Mouse (Mus musculus) thymus, postnatal 14 days (tissue): Measurements from ENCODE around the gene Hipk3.

Experiments used
- DNase-seq: peaks from one replicate; pipeline ENCODE4 v3.0.0; 2021

The Hipk3 gene

GRCm38 (mm10) chr2:104470536-104470935, 23.7 kb downstream of the Hipk3 start:
- no peak for DNase-seq

- DNase-seq, result no peak
These were observed 25.8 kb downstream of the Hipk3 start for GRCm38 (mm10) chr2:104468419-104468818.

GRCm38 (mm10) chr2:104466908-104467616, 27.2 kb downstream of the Hipk3 start:
- no peak for DNase-seq

GRCm38 (mm10) chr2:104465639-104466430, 28.4 kb downstream of the Hipk3 start:
- no peak for DNase-seq

- no peak for DNase-seq
These were observed 34.2 kb downstream of the Hipk3 start for GRCm38 (mm10) chr2:104460021-104460420.

- peak; percentile 34 for DNase-seq
These were observed 35.5 kb downstream of the Hipk3 start for GRCm38 (mm10) chr2:104458569-104459332.

GRCm38 (mm10) chr2:104457106-104457505, 37.1 kb downstream of the Hipk3 start:
- DNase-seq, result no peak

- DNase-seq, result no peak
These were observed 43.6 kb downstream of the Hipk3 start for GRCm38 (mm10) chr2:104450685-104451084.

- no peak for DNase-seq
These were observed 45.1 kb downstream of the Hipk3 start for GRCm38 (mm10) chr2:104449191-104449590.

- DNase-seq, result no peak
These were observed 46.0 kb downstream of the Hipk3 start for GRCm38 (mm10) chr2:104448201-104448600.

- DNase-seq, result peak; percentile 60
These were observed 48.2 kb downstream of the Hipk3 start for GRCm38 (mm10) chr2:104446016-104446415.

GRCm38 (mm10) chr2:104444776-104445175, 49.5 kb downstream of the Hipk3 start:
- DNase-seq, result peak; percentile 73

GRCm38 (mm10) chr2:104442341-104442740, 51.9 kb downstream of the Hipk3 start:
- no peak for DNase-seq

- no peak for DNase-seq
These were observed 58.0 kb downstream of the Hipk3 start for GRCm38 (mm10) chr2:104436226-104436625.

- DNase-seq, result no peak
These were observed 63.2 kb downstream of the Hipk3 start for GRCm38 (mm10) chr2:104431067-104431466.

- no peak for DNase-seq
These were observed 63.7 kb downstream of the Hipk3 start for GRCm38 (mm10) chr2:104430566-104430965.

- DNase-seq, result no peak
These were observed 68.1 kb downstream of the Hipk3 start for GRCm38 (mm10) chr2:104426112-104426511.

GRCm38 (mm10) chr2:104422230-104422629, 72.0 kb downstream of the Hipk3 start:
- DNase-seq, result no peak

GRCm38 (mm10) chr2:104420805-104421204, 73.4 kb downstream of the Hipk3 start:
- DNase-seq, result no peak

- DNase-seq, result no peak
These were observed 74.2 kb downstream of the Hipk3 start for GRCm38 (mm10) chr2:104419999-104420398.

GRCm38 (mm10) chr2:104419411-104419810, 74.8 kb downstream of the Hipk3 start:
- peak; percentile 23 for DNase-seq

- DNase-seq, result no peak
These were observed 81.2 kb downstream of the Hipk3 start for GRCm38 (mm10) chr2:104413011-104413410.

- DNase-seq, result no peak
These were observed 81.8 kb downstream of the Hipk3 start for GRCm38 (mm10) chr2:104412496-104412895.
